Mouse (Mus musculus) neural tube, embryonic 14.5 days (tissue): ENCODE data around the gene Wdr25. TPM values are rescaled to one million over a fixed set of nuclear protein-coding genes. Genes with fewer than 3 reads are reported as not detected.

Source experiments
- ATAC-seq: fragments of 200-750 bp; cut with Nextera tagmentation; 2 replicates; pipeline ENCODE4 v1.8.0; 2017; ENCODE audit warnings: low read depth, mild to moderate bottlenecking, moderate TSS enrichment, moderate library complexity
- H3K27ac ChIP-seq: fragments of 300-500 bp; sonication (generic); 2 replicates; pipeline ENCODE4 v1.5.1; 2014; ENCODE audit warnings: low read depth, mild to moderate bottlenecking, control low read depth, low read length, moderate library complexity, mixed read lengths
- H3K27me3 ChIP-seq: fragments of 300-500 bp; sonication (generic); 2 replicates; pipeline ENCODE4 v1.6.1; 2014; ENCODE audit warnings: low read length; ENCODE audit not compliant: control insufficient read depth, insufficient read depth
- H3K36me3 ChIP-seq: fragments of 300-500 bp; sonication (generic); 2 replicates; pipeline ENCODE4 v1.6.1; 2014; ENCODE audit warnings: low read length, mixed read lengths; ENCODE audit not compliant: control insufficient read depth, insufficient read depth
- H3K4me1 ChIP-seq: fragments of 300-500 bp; sonication (generic); 2 replicates; pipeline ENCODE4 v1.6.1; 2014; ENCODE audit warnings: low read length; ENCODE audit not compliant: control insufficient read depth, insufficient read depth
- H3K4me2 ChIP-seq: fragments of 300-500 bp; sonication (generic); 2 replicates; pipeline ENCODE4 v1.6.1; 2014; ENCODE audit warnings: mild to moderate bottlenecking, low read depth, low read length, control low read depth
- H3K4me3 ChIP-seq: fragments of 300-500 bp; sonication (generic); 2 replicates; pipeline ENCODE4 v1.5.1; 2014; ENCODE audit warnings: low read depth, low read length, control low read depth, mixed read lengths
- H3K9ac ChIP-seq: fragments of 300-500 bp; sonication (generic); replicated peaks from 2 replicates; pipeline ENCODE4 v1.6.1; 2014; ENCODE audit warnings: low read depth, mild to moderate bottlenecking, control low read depth, low read length, mixed read lengths
- H3K9me3 ChIP-seq: fragments of 300-500 bp; sonication (generic); 2 replicates; pipeline ENCODE4 v1.6.1; 2016; ENCODE audit warnings: low read length; ENCODE audit not compliant: control insufficient read depth
- WGBS: fragments of 180-500 bp; shearing (Covaris S2); extraction: QIAGEN DNeasy Blood & Tissue Kit; methylation state at CpG from one replicate; pipeline ENCODE4 v1.1.7; 2014; 5-methylcytosine and 5-hydroxymethylcytosine counted together
- polyA plus RNA-seq: library from polyadenylated mRNA; unstranded; fragments of >200 nt; fragmentation: Nextera tagmentation; extraction: Ambion mirVana; gene quantifications from 2 replicates; pipeline ENCODE4 v1.2.1, GENCODE M21; 2014

Gene Wdr25
- polyA plus RNA-seq, 1 experiment from 2014 or later = 4.5 TPM

DNA sequence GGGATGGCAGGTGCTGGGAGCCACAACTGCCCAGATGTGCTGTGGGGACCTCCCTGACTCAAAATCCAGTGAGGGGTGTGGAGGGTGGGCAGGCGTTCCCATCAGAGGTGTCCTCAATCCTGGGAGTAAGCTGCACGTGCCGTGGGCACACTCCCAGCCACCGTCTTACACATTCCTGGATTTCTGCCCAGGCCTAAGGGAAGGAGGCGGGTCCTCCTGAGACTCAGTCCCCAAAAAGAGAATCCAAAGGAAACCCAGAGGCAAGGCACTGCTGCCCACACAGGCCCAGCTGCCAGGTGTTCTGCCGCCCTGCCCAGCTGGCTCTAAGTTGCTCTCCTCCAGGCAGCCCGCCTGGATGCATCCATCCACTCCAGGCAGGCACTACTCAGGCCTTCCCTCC is 145.9 kb downstream of the Wdr25 start:
- H3K27me3 ChIP-seq = no peaks in the 10 kb centered on the region
- H3K9me3 ChIP-seq = no peaks in the 10 kb centered on the region
- H3K4me1 ChIP-seq = peaks cover 3% of the 10 kb centered on the region; the same call in 1 of the 2 replicates
- no peak overlapping the region for H3K4me3 ChIP-seq
- no peak overlapping the region for H3K27ac ChIP-seq
- H3K4me2 ChIP-seq = no peak overlapping the region
- H3K36me3 ChIP-seq = no peaks in the 10 kb centered on the region
- 68% methylated on average over 7 of the region's 7 CpGs for WGBS
- no peak overlapping the region for H3K9ac ChIP-seq
- no peak; the same call in 1 of the 2 replicates for ATAC-seq

DNA sequence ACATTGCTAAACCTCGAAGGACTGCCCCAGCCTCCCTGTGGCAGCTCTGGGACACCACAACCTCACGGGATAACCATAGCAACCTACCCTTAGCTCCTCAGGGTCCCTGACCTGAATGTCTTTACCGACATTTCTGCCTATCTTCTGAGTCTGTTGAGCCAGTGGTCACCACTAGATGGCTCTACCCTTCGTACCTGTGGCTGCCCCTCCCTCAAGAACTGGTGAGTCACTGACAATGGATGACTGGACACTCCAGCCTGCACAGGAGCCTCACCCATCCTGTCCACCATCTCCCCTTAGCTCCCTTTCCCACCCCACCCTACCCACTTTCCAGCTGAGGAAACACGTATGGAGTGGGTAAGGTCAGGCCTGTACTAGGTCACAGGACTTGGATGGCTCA is 151.1 kb downstream of the Wdr25 start:
- ATAC-seq = no peak
- Histone ChIP-seq H3K27ac (no peak overlapping the region), H3K4me1 (no peaks in the 10 kb centered on the region), H3K9ac (no peak overlapping the region), H3K9me3 (no peaks in the 10 kb centered on the region), H3K4me2 (no peak overlapping the region), H3K36me3 (no peaks in the 10 kb centered on the region), H3K27me3 (no peaks in the 10 kb centered on the region), H3K4me3 (no peak overlapping the region)
- WGBS = 24% methylated on average over 5 of the region's 5 CpGs

GRCm38 (mm10) chr12:109045581-109045980 is 152.2 kb downstream of the Wdr25 start:
- H3K9me3 ChIP-seq = no peaks in the 10 kb centered on the region
- H3K27ac ChIP-seq = no peak overlapping the region
- no peak for ATAC-seq
- H3K27me3 ChIP-seq = no peaks in the 10 kb centered on the region
- H3K4me1 ChIP-seq = no peaks in the 10 kb centered on the region
- H3K4me2 ChIP-seq = no peak overlapping the region
- H3K9ac ChIP-seq = no peak overlapping the region
- H3K36me3 ChIP-seq = no peaks in the 10 kb centered on the region
- WGBS = 79% methylated on average over 7 of the region's 7 CpGs
- no peak overlapping the region for H3K4me3 ChIP-seq

DNA sequence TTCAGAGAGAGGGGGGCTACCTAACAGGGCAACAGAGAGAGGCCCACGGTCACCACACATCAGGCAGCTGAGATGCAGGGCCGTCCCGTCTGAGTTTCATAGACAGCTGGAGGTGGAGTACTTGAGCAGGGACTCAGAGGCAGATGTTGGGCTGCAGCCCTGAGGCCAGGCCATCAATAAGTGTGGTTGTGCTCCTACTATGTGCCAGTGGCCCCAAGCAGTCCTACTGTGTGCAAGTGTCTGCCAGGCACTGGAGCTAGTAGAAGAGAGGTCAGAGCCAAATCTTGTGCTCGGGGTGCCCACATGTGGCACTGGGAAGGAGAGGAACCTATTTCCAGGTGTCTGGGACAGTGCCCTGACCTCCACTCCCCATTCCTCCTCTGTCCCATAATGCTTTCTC is 156.5 kb downstream of the Wdr25 start:
- ATAC-seq = no peak
- peaks cover 39% of the 10 kb centered on the region for H3K27me3 ChIP-seq
- WGBS = 89% methylated on average over 4 of the region's 4 CpGs

DNA sequence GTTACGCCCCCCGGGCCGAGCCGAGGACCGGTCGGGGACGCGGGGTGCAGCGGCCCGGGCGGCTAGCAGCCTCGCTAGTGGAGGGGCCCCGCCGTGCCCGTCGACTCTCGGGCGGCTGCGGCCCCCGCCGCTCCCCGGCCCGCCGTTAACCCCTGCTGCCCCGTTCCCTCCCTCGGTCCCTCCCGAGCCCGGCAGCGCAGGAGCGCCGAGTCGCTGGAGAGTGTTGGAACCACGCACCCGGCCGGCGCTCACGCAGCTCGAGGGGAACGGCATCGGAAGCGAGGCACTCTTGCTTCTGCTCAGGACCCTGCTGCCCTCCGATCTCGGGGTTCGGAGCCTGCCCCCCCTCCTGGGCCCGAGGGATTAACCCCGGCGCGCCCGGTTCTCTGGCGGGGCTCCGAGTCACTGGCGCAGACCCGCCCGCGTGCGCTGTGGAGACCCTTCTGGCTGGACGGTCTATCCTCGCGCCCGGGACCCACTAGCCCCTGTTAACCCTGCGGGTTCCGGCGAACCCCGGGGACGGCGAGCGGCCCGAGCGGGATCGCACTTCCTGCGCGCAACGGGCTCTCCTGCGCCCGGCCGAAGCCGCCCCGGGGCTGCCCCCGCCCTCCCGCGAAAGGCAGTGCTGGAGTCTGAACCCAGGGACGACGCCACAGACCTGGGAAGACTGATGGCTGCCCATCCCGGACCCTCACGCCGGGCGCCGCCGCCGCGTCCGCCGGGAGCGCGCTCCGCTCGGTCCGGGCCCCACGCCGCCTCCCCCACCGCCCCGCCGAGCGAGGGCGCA is 159.8 kb downstream of the Wdr25 start:
- Histone ChIP-seq H3K27me3 (peaks cover 48% of the 10 kb centered on the region), H3K27ac (no peak overlapping the region), H3K9me3 (no peaks in the 10 kb centered on the region), H3K4me3 (peak overlapping the region; percentile 44), H3K9ac (peak overlapping the region; percentile 53), H3K4me1 (peaks cover 14% of the 10 kb centered on the region), H3K36me3 (no peaks in the 10 kb centered on the region), H3K4me2 (peak overlapping the region; percentile 93)
- 0% methylated on average over 64 of the region's 105 CpGs for WGBS
- peak; percentile 26; the same call in 1 of the 2 replicates for ATAC-seq

More for the DNA sequence above, 156.5 kb downstream of the Wdr25 start:
- peaks cover 14% of the 10 kb centered on the region for H3K4me1 ChIP-seq
- H3K9me3 ChIP-seq = no peaks in the 10 kb centered on the region
- H3K4me3 ChIP-seq = no peak overlapping the region
- no peak overlapping the region for H3K9ac ChIP-seq
- no peak overlapping the region for H3K4me2 ChIP-seq
- no peaks in the 10 kb centered on the region for H3K36me3 ChIP-seq
- H3K27ac ChIP-seq = no peak overlapping the region

DNA sequence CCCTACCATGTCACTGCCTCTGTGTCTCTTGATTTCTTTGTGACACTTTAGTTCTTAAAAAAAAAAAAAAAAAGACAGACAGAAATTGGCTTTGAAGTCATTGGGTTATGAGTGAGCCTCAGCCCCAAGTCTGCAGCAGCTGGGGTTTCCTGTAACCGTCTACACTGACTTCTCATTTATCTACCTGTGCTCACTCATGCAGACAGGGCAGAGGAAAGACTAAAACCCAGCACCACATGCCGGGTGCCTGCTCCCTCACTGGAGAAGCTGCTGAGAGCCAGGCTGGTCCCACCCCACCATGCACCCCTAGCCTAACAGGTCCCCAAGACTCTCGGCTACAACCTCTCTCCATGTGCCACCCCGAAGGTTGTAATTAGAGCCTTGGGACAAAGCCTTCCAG is 164.3 kb downstream of the Wdr25 start:
- ATAC-seq = no peak
- H3K4me3 ChIP-seq = no peak overlapping the region
- peaks cover 28% of the 10 kb centered on the region for H3K27me3 ChIP-seq
- no peak overlapping the region for H3K27ac ChIP-seq
- H3K9me3 ChIP-seq = no peaks in the 10 kb centered on the region
- H3K9ac ChIP-seq = no peak overlapping the region
- H3K36me3 ChIP-seq = no peaks in the 10 kb centered on the region
- H3K4me1 ChIP-seq = peaks cover 9% of the 10 kb centered on the region
- H3K4me2 ChIP-seq = no peak overlapping the region
- 72% methylated on average over 4 of the region's 4 CpGs for WGBS

DNA sequence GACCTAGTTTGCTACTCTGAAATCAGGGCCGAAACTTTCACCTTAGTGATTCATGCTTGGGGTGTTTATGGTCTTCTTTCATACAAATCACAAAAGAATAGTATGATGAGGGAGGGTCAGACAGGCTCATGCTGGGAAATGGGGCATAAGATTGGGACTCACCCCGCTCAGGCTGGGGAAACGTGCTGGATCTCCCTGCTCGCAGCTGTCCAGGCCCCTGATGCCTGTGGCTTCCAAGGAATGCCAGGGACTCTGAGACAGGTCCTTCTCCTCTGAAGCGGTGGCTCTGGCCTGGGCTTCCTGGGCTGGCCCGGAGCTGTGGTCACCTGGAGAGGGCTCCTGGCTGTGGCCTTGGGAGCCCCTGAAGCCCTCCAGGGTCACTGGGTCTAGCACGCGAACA is 165.2 kb downstream of the Wdr25 start:
- Histone ChIP-seq H3K4me1 (0 out of 2 replicates have a peak, but pooled peaks cover 3% of the 10 kb centered on the region), H3K36me3 (no peaks in the 10 kb centered on the region)
- WGBS = 79% methylated on average over 8 of the region's 8 CpGs

GRCm38 (mm10) chr12:109067561-109068135 is 174.2 kb downstream of the Wdr25 start:
- H3K9me3 ChIP-seq = no peaks in the 10 kb centered on the region
- H3K36me3 ChIP-seq = no peaks in the 10 kb centered on the region
- peaks cover 12% of the 10 kb centered on the region for H3K4me1 ChIP-seq
- peak; percentile 88 for ATAC-seq
- 5% methylated on average over 25 of the region's 59 CpGs for WGBS
- H3K27ac ChIP-seq = peak overlapping the region; percentile 45; the same call in 1 of the 2 replicates
- no peaks in the 10 kb centered on the region; the same call in 1 of the 2 replicates for H3K27me3 ChIP-seq
- H3K4me3 ChIP-seq = peak overlapping the region; percentile 59
- H3K4me2 ChIP-seq = peak overlapping the region; percentile 73
- peak overlapping the region; percentile 79 for H3K9ac ChIP-seq

More for the DNA sequence above, 165.2 kb downstream of the Wdr25 start:
- no peak for ATAC-seq
- H3K9me3 ChIP-seq = no peaks in the 10 kb centered on the region
- no peak overlapping the region for H3K27ac ChIP-seq
- no peak overlapping the region for H3K4me3 ChIP-seq
- H3K4me2 ChIP-seq = no peak overlapping the region
- H3K9ac ChIP-seq = no peak overlapping the region
- H3K27me3 ChIP-seq = peaks cover 19% of the 10 kb centered on the region

DNA sequence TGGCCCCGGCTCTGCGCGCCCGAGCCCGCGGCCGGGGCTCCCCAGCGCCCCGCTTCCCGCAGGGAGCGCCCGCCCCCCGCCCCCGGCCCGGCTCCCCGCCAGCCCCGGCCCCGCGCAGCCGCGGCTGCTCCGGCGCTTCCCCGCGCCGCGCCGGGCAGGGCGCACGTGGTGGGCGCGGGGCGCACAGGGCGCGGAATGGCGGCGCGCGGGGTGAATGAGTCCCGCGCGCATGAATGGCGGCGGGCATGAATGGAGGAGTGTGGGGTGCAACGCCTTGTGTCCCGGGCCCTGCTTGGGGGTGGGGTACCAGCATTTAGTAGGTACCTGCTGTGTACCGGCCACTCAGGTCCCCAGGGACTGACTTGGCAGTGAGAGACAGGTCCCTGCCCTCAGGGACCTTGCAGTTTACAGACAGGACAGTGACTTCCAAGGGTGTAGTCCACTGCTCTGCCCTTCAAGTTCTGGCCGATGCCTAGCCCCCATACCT is 174.8 kb downstream of the Wdr25 start, which contains the start of gene Begain:
TSS of gene Begain (minus strand) at position 51 of the 487 bp plus-strand sequence.
- Histone ChIP-seq H3K27me3 (no peaks in the 10 kb centered on the region; the same call in 1 of the 2 replicates), H3K36me3 (no peaks in the 10 kb centered on the region), H3K4me3 (peak within 1 kb of the TSS; percentile 59), H3K9me3 (no peaks in the 10 kb centered on the region), H3K4me2 (peak within 1 kb of the TSS; percentile 73), H3K9ac (peak within 1 kb of the TSS; percentile 79), H3K4me1 (peaks cover 12% of the 10 kb centered on the region), H3K27ac (peak within 1 kb of the TSS; percentile 45; the same call in 1 of the 2 replicates)
- ATAC-seq = peak; percentile 68
- under 1% methylated on average over 37 of the region's 48 CpGs for WGBS
